Mouse (Mus musculus) myocyte (in vitro differentiated cells): ENCODE measurements at regions not wholly inside any gene's neighbourhood (a gene's known extent, or its start where the extent isn't known, plus 50 kb on each side); places are given as distances from the start of the nearest gene placed in this dataset.

Experiments
- CEBPB ChIP-seq: IDR thresholded peaks from 2 replicates; pipeline ENCODE4 v1.6.1; 2011; ENCODE audit warnings: mild to moderate bottlenecking, moderate library complexity; ENCODE audit not compliant: poor library complexity, insufficient read depth, severe bottlenecking
- POLR2A ChIP-seq: IDR thresholded peaks from one replicate; pipeline ENCODE4 v1.6.1; 2011; ENCODE audit warnings: low read depth, mild to moderate bottlenecking, control low read depth, moderate library complexity; ENCODE audit not compliant: insufficient read length

- TF ChIP-seq POLR2A (no peak), CEBPB (no peak)
Measured at GRCm38 (mm10) chr2:71636134-71636533, 89.6 kb upstream of the Dlx2 start.
